Mouse (Mus musculus) kidney, postnatal 10 days (tissue): Measurements from ENCODE around the gene Naglu.

Experiments
- DNase-seq: peaks from one replicate; pipeline ENCODE4 v3.0.0; 2021; ENCODE audit warnings: mixed read lengths

Naglu gene

DNA sequence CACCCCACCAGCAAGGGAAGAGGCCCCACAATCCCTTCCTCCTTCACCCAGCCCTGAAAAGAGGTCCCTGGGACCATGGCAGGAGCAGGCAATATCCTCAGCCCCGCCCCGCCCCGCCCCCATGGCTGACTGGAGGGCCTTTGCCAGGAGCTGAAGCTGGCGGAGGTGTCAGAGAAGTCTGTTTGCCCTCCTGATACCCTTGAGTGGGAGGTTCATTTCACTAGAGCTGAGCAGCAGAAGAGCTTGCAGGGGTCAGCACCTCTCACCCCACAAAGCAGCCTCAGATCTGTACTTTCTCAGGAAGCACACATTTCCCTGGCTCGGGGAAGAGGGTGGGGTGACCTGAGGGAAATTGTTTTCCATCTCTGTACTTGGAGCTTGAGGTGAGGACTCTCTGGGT lies 11.1 kb upstream of the Naglu start:
- peak; percentile 30 for DNase-seq

DNA sequence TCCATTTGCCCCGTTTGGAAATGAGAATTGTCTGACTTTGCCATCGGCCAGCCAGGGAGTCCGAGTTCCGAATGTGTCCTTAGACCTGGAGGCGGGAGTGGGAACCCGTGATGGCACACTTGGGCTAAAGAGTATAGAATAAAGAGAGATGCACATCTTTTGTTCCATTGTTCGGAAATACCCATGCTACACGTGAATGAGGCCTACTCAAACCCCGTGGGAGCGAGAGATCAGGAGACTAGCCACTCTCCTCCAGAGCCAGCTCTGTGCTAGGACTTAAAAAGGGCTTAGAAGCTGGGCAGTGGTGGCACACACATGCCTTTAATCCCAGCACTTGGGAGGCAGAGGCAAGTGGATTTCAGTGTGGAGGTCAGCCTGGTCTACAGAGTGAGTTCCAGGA lies 10.3 kb upstream of the Naglu start:
- no peak for DNase-seq

DNA sequence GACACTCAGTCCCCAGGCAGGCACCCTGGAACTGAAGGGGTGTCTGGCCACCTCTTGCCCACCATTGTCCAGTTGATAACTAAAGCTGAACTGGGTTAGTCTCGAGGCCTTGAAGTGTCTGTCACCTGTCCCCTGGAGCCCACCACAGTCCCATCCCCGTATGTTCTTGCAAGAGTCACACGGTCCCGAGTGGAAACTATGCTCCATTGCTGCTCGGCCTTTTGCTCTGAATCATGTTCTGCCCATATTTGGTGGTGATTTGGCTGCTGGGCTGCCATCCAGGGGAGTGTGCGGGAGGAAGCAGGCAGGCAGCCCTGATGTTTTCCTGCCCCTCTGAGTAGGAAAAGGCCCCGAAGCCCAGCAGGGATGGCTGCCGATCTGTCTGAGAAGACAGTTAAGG lies 9.7 kb upstream of the Naglu start:
- DNase-seq = peak; percentile 84

DNA sequence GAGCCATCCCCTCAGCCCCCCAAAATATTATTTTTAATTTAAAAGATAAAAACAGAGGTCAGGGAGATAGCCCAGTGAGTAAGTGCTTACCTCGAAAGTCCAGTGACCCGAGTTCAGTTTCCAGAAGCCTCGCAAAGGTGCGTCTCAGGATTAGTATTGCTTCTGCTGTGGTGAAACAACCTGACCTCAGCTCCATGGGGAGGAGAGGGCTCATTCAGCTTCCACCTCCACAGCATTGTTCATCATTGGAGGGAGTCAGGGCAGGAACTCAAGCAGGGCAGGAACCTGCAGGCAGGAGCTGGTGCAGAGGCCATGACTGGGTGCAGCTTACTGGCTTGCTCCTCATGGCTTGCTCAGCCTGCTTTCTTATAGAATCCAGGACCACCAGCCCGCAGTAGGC lies 8.8 kb upstream of the Naglu start:
- no peak for DNase-seq

DNA sequence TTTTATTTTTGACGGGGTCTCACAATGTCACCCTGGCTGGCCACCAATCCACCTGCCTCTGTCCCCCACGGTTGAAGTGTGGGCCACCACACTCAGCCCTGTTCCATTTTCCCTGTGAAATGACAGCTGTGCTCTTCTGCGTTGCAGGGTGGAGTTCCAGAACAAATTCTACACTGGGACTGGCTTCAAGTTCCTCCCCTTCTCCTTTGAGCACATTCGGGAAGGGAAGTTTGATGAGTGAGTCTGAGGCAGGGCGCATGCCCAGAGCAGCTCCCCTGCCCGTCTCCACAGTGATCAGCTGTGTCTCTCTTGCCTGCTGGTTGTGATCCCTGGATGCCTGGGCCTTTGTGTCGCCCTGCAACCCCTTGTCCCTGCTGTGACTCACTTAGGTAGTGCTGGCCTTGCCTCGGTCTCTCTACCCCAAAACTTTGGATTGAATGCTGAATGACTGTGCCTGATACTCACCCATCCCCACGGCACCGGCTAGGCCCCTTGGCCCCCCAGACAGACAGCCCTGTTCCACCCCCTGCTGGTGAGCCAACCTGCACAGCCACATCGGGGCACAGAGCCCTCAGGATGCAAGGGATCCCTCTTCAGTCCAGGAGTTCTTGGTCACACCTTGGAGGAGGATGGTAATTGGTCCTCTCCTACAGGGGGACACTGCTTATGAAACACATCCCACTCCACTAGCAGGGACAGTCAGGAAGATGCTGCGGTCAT lies 7.5 kb upstream of the Naglu start:
- peak; percentile 54 for DNase-seq

DNA sequence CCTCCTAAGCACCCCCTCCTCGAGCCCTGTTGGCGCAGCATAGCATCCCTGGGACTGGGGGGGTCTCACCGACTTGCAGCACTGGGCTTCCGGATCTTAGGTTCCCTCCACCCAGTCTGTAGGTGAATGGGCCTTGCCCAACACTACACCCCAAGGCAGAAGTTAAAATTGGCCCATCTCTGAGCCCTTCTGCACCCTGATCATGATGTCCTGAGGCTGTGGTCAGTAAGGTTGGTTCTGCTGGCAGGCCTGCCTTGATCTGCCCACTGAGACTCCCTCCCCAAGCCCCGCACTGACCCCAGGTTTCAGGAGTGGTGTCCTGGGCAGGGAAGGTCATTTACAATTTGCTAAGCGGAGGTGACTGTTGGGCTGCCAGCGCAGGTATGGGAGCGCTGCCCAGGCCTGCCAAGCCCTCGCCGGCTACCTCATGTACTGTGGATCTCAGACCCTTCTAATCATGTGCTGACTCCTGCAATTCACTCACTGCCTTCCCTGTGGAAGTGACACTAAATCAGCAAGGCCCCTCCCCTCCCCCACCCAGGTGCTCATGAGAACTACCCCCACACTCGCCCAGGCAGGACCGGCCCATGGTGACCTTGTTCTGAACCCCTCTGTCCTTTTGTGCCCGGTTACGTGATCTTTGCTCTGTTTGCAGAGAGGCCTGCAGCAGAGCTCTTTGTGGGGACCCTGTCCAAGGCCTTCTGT lies 6.7 kb upstream of the Naglu start:
- DNase-seq = peak; percentile 52

DNA sequence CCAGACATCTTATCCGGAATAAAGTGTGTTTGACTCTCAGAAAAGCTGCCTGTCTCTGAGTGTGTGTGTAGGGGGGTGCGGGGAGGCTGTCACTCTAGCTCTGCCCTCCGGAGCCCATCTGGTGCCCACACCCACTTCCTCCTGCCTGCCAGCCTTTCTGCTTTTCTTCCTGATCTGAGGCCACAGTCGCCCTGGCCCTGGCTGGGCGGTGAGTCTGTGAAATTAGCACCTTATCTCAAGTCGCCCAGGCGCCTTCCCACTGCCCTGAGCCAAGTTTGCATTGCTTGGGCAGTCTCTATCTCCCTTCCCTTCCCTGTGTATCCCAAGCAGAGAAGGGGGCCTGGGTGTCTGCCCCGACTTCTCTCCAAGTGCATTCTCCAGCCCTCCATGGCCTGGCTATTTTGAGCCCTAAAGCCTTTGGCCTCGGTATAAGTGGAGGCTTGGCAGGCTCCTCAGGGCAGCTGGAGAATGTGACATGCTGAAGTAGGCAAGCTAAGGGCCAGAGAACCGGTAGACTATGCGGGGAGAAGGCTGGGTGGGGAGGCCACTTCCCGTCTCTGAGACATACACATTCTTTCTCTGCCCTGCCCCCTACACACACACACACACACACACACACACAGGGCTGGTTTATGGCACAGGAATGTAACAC lies 6.0 kb upstream of the Naglu start:
- peak; percentile 74 for DNase-seq

DNA sequence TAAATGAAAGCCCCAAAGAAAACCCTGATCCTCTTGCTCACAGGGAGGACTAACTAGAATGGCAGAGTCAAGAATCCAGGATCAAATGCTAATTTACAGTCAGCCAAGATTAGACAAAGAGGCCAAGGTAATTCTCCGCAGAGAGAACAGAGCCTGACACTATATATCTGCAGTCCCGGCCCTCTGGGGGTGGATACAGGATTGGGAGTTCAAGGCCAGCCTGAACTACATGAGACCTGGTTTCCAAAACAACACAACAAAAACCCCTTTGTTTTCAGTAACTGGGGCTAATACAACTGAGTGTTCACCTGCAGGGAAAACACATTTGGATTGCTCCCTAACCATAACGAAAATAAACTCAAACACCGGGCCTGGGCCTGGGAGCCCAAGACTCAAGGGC lies 5.3 kb upstream of the Naglu start:
- no peak for DNase-seq

DNA sequence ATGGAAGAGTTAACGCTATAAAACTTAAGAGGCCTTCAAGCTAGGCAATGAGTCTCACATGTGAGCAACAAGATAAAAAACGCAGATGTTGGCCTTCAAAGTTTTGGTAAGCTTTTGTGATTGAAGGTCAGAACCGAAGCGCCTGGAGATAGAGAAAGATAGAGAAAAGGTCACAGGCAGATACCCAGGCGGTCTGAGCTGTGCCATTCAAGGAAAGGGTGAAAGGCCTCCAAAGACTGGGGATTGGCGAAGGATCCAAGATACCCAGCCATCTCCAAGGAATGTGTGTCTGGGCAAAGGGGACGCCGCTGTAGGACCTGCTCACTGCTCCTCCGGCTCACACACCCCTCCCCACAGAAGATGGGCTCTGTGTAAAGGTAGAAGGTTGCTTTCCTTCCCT lies 4.8 kb upstream of the Naglu start:
- no peak for DNase-seq

DNA sequence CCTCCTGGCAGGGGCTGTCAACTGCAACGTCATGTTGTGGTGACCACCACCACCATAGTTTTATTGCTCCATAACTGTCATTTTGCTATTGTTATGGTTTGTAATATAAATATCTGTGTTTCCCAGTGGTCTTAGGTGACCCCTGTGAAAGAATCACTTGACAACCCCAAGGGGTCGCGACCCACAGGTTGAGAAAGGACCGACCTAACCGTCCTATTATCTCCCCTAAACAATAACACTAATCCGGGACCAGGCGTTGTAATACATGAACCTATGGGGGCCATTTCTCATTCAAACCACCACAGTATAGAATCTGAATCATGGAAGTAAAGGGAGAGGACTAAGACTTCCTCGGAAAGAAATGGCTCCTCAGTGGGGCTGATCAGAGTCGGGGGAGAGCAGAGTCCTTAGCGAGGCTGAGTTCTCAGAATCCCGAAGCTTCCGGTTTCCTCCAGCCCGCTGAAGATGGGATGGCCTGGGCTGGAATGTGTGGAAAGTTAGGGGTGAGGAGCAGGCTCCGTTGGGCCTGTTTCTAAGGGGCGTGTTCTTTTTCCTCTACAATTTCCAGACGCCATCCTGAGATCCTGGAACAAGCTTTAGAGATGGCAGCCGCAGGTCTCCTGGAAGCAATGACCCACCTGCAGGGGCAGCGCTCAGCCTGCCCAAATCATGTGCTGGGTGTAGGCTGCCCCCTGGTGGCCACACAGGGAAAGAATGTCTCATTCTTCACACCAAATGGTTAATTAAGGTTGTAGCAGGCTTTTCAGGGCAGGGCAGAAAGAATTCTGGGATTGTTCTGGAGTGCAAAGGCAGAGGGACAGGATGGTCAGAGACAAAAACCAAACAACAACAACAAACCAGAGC lies 3.0 kb upstream of the Naglu start:
- DNase-seq = peak; percentile 93

DNA sequence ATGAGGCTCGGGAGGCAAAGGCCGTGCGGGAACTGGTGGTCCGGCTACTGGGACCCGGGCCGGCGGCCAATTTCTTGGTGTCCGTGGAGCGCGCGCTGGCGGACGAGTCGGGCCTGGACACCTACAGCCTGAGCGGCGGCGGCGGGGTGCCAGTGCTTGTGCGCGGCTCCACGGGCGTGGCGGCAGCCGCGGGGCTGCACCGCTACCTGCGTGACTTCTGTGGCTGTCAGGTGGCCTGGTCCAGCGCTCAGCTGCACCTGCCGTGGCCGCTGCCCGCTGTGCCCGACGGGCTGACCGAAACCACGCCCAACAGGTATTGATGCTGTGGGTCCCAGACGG lies 346 bp downstream of the Naglu start:
- DNase-seq = no peak

DNA sequence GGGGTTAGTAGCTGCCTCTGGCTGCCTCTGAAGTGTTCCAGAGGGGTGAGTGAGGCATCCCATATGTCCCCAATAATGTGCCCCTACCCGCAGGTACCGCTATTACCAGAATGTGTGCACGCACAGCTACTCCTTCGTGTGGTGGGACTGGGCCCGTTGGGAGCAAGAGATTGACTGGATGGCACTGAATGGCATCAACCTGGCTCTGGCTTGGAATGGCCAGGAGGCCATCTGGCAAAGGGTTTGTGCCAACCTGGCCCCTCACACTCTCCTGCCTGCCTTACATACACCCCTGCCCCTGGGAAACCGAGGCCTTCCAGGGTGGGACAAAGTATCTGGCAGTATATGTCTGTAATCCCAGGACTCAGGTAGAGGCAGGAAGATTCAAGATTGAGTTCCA lies 1.2 kb downstream of the Naglu start:
- DNase-seq = peak; percentile 13

DNA sequence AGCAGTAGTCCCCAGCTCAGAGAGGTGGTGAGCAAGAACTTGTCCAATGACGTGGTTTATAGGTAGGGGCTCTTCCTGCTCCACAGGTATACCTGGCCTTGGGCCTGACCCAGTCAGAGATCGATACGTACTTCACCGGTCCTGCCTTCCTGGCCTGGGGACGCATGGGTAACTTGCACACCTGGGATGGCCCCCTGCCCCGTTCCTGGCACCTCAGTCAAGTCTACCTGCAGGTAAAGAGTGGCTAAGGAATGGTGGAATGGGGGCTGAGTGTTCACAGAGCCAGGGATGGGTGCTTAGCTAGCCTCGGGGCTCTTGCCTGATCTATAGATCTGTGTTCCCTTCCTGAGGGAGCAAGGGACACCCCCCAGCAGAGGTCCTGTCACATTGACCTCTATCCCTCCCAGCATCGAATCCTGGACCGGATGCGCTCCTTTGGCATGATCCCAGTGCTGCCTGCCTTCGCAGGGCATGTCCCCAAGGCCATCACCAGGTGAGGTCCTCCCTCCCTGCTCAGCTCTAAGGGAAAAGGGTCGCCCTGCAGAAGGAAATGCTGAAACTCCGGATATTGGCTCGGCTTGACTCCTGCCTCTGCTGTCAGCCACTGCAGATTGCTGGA lies 2.1 kb downstream of the Naglu start:
- DNase-seq = peak; percentile 9

DNA sequence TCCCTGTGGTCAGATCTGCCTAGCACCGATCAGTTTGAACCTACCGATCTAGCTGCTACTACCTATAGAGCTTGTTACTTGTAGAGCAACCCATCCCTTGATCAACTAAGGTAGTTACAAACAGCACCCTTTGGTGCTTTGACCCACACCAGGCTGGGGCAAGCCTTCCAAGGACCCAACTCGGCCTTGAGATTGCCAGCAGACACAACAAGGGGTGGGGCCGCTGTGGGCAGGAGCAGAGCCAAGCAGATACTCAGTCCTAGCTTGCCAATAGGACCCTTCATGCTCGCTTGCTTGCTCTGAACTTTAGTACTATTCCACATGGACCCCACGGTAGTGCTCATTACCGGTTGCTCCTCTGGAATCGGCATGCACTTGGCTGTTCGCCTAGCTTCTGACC lies 8.3 kb downstream of the Naglu start, which contains the start of gene Hsd17b1:
Gene Hsd17b1, plus strand, starts transcription at position 291 of the 400 bp plus-strand sequence.
- no peak for DNase-seq

DNA sequence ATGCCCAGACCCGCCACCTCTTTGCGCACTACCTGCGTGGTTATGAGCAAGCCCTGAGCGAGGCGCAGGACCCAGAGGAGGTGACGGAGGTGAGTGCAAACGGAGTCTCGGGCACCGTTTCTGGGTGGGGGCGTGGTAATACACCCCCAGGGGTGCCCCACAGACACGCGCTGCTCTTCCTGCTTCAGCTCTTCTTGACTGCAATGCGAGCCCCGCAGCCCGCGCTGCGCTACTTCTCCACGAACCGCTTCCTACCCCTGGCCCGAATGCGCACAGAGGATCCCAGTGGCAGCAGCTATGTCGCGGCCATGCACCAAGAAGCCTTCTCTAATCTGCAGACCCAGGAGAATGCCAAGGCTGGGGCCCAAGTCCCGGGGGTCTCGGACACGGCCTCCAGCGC lies 9.9 kb downstream of the Naglu start:
- no peak for DNase-seq

DNA sequence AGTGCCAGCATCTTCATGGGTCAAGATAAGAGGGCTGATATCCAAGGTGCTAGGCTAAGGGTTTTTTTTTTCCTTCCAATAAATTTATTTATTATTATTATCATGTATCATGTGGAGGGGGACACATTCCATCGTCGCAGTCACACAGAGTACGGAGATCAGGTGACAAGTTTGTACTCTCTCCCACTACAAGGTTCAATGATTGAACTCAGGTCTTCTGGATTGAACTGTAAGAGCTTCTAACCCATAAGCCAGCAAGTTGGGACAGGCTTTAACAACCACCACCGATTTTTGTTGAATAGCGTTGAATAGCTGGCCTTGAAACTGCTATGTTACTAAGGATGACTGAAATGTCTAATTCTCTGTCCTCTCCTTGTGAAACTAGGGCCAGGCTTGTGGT lies 10.6 kb downstream of the Naglu start:
- no peak for DNase-seq

DNA sequence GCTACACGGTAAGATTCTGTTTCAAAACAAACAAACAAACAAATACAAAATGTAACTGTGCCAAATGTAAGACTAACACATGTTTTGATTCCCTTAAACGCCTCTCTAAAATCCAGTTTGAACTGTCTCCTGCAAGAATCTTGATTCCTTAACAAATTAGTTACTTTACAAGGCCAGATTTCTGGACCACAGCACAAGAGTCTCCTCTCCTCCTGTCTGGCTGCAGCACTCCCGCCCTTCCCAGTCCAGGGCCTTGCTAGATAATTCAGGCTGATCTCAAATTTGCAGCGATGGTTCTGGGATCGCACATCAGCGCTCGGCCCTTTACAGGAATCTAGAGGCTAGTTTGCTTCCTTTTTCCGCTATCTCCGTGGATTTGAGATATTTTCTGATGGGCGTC lies 11.8 kb downstream of the Naglu start:
- peak; percentile 40 for DNase-seq

DNA sequence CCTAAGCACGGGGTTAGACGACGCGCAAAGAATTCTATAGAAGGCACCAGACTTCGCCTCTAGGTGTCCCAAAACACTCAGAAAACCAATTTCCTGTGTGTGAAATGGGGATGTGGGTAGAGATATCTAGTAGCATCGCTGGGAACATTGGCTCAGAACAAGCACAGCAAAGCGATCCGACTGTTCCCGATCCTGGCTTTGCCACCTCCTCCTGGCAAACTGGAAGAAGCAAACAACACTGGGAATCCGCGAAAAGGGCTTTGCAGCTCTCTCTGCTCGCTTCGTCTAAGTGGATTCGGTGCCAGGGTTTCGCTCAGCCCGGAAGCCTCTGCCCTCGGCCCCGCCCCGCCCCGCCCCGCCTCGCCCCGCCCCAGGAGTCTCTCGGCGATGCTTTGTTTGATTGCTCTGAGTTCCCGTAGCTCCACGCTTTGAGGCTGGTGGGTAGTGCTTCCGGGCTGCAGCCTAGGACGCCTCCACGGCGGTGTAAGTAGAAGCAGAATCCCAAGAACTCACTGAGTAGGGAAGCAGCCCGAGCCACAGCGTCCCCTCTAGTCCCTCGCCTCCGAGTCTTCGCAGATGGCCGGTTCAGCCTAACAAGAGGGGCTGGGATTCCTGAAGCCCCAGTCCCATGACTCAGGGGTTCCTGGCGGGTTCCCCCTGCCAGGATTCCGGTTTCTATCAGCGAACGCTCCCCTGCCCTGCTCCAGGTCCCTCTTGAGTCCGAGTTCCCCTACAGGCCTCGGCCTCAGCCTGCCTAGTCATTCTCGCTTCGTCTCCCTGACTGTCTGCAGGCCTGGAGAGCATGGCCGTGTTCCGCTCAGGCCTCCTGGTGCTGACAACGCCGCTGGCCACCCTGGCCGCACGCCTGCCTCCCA lies 12.6 kb downstream of the Naglu start, which contains the start of gene Coasy:
Gene Coasy, plus strand, starts transcription at position 358 of the 875 bp plus-strand sequence.
- peak; percentile 91 for DNase-seq

DNA sequence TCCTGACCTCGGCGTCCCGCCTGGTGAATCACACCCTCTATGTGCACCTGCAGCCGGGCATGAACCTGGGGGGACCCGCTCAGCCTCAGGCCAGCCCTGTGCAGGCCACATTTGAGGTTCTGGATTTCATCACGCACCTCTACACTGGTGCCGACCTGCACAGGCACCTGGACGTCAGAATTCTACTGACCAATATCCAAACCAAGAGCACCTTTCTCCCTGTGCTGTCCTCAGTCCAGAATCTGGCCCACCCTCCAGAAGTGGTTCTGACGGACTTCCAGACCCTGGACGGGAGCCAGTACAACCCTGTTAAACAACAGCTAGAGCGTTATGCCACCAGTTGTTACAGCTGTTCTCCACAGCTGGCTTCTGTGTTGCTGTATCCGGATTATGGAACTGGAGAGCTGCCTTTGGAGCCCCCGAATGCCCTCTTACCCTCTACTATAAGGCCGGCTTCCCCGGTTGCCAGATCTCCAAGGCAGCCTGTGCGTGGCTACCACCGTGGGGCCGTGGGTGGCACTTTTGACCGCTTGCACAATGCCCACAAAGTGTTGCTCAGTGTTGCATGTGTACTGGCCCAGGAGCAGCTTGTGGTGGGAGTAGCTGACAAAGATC lies 13.4 kb downstream of the Naglu start:
- peak; percentile 68 for DNase-seq

DNA sequence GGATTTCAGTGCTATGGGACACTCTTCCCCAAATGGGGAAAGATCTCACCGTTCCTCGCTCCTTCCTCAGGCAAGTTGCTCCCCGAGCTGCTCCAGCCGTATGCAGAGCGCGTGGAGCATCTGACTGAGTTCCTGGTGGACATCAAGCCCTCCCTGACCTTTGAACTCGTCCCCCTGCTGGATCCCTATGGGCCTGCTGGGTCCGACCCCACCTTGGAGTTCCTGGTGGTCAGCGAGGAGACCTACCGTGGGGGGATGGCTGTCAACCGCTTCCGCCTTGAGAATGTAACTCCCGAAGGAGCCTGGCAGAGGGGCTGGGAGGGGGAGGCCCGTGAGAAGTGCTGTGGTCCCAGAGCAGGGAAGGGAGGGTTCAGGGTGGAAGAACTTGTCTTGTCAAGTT lies 14.4 kb downstream of the Naglu start:
- DNase-seq = peak; percentile 22

DNA sequence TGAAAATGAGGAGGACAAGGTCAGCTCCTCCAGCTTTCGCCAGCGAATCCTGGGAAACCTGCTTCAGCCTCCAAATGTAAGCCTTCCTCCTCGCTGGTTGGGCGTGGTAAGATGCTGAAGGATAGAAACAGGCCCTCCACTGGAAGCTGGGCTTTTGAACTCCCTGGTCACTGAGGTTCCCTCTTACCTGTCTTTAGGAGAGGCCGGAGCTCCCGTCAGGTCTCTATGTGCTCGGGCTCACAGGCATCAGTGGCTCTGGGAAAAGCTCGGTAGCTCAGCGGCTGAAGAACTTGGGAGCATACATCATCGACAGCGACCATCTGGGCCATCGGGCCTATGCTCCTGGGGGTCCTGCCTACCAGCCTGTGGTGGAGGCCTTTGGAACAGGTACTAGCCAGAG lies 15.0 kb downstream of the Naglu start:
- DNase-seq = peak; percentile 9
